In genomic region chr14:34393295-34393694, GRCm38 (mm10) we compare ENCODE assay signal across 26 mouse cellular contexts. TPM values are rescaled to one million over a fixed set of nuclear protein-coding genes. Genes with fewer than 3 reads are reported as not detected.
A peak's percentile ranks its signal among the peaks of the same experiment; 100 is the strongest.
DNase-seq lines count a peak whose midpoint lies in the region; ATAC-seq and TF ChIP-seq lines count a peak whose summit lies in the region.
"Had no signal": no experiment of that assay in that cellular context is flagged by ENCODE, and none has a peak within 500 bp of the region (broad histone marks: within the 10 kb centered on the region; RNA-seq: fewer than 3 reads in every experiment).

No protein-coding gene starts in this region.

- WGBS in forebrain, embryonic 11.5 days: 60% methylated on average over 4 of the region's 4 CpGs
- WGBS in forebrain, embryonic 13.5 days: 35% methylated on average over 4 of the region's 4 CpGs
- WGBS in heart, embryonic 12.5 days: 66% methylated on average over 4 of the region's 4 CpGs
- 39% methylated on average over 4 of the region's 4 CpGs for WGBS in midbrain, embryonic 14.5 days
- 30% methylated on average over 4 of the region's 4 CpGs for WGBS in midbrain, embryonic 15.5 days
- 37% methylated on average over 4 of the region's 4 CpGs for WGBS in forebrain, postnatal 0 days

- H3K4me1 ChIP-seq in forebrain, embryonic 11.5 days (replicated peaks; ENCODE audit: control insufficient read depth, insufficient read depth, low read length): no peaks in the 10 kb centered on the region
- no peaks in the 10 kb centered on the region for H3K4me1 ChIP-seq in forebrain, embryonic 13.5 days
- H3K4me1 ChIP-seq in heart, embryonic 12.5 days (replicated peaks): peaks cover 8% of the 10 kb centered on the region
- no peaks in the 10 kb centered on the region for H3K4me1 ChIP-seq in midbrain, embryonic 14.5 days (ENCODE audit: control insufficient read depth, insufficient read depth, low read length)
- no peaks in the 10 kb centered on the region for H3K4me1 ChIP-seq in midbrain, embryonic 15.5 days
- no peaks in the 10 kb centered on the region for H3K4me1 ChIP-seq in forebrain, postnatal 0 days (ENCODE audit: insufficient read depth)
- H3K4me1 ChIP-seq: hindbrain, embryonic 15.5 days had no signal

- H3K27me3 ChIP-seq in forebrain, embryonic 11.5 days (ENCODE audit: control insufficient read depth, insufficient read depth, low read length): no peaks in the 10 kb centered on the region
- H3K27me3 ChIP-seq in forebrain, embryonic 13.5 days: no peaks in the 10 kb centered on the region
- H3K27me3 ChIP-seq in heart, embryonic 12.5 days (replicated peaks): no peaks in the 10 kb centered on the region
- H3K27me3 ChIP-seq in midbrain, embryonic 14.5 days (ENCODE audit: control insufficient read depth, insufficient read depth, low read length): no peaks in the 10 kb centered on the region
- no peaks in the 10 kb centered on the region for H3K27me3 ChIP-seq in midbrain, embryonic 15.5 days (replicated peaks)
- no peaks in the 10 kb centered on the region for H3K27me3 ChIP-seq in forebrain, postnatal 0 days (ENCODE audit: insufficient read depth, low read length)
- H3K27me3 ChIP-seq: hindbrain, embryonic 15.5 days had no signal

- no peak overlapping the region for H3K9ac ChIP-seq in forebrain, embryonic 11.5 days (ENCODE audit: low read length)
- no peak overlapping the region for H3K9ac ChIP-seq in forebrain, embryonic 13.5 days
- no peak overlapping the region for H3K9ac ChIP-seq in heart, embryonic 12.5 days
- H3K9ac ChIP-seq in midbrain, embryonic 14.5 days (replicated peaks; ENCODE audit: low read length): no peak overlapping the region
- no peak overlapping the region for H3K9ac ChIP-seq in midbrain, embryonic 15.5 days
- no peak overlapping the region for H3K9ac ChIP-seq in forebrain, postnatal 0 days
- H3K9ac ChIP-seq: hindbrain, embryonic 15.5 days had no signal

- DNase-seq in forebrain, embryonic 11.5 days (ENCODE audit: low spot score): peak; percentile 35
- DNase-seq in heart, postnatal 4 days: no peak
- DNase-seq in midbrain, embryonic 14.5 days: peak; percentile 7
- DNase-seq in forebrain, postnatal 0 days: peak; percentile 41
- no peak for DNase-seq in cerebellum, adult 9-10 months
- DNase-seq: adrenal gland, postnatal 10 days; B cell, adult 2 months; cerebellum, adult 11-12 months; cerebellum, adult 9-11 months; cerebellum, postnatal 36 days; gastrocnemius, postnatal 14 days; kidney, adult 18-20 months had no signal

- H3K4me2 ChIP-seq in forebrain, embryonic 11.5 days (ENCODE audit: low read depth, low read length, severe bottlenecking): no peak overlapping the region
- H3K4me2 ChIP-seq in forebrain, embryonic 13.5 days: no peak overlapping the region
- no peak overlapping the region for H3K4me2 ChIP-seq in heart, embryonic 12.5 days
- H3K4me2 ChIP-seq in midbrain, embryonic 14.5 days (ENCODE audit: low read length): no peak overlapping the region
- H3K4me2 ChIP-seq in midbrain, embryonic 15.5 days: no peak overlapping the region
- H3K4me2 ChIP-seq in forebrain, postnatal 0 days (ENCODE audit: low read depth): no peak overlapping the region
- H3K4me2 ChIP-seq: hindbrain, embryonic 15.5 days had no signal

- H3K27ac ChIP-seq in forebrain, embryonic 11.5 days (ENCODE audit: low read depth, low read length): no peak overlapping the region
- H3K27ac ChIP-seq in forebrain, embryonic 13.5 days: no peak overlapping the region
- peak overlapping the region; percentile 18; the same call in 1 of the 2 replicates for H3K27ac ChIP-seq in heart, embryonic 12.5 days (ENCODE audit: poor library complexity, severe bottlenecking)
- no peak overlapping the region for H3K27ac ChIP-seq in midbrain, embryonic 14.5 days (replicated peaks; ENCODE audit: low read depth, low read length)
- H3K27ac ChIP-seq in midbrain, embryonic 15.5 days: no peak overlapping the region
- H3K27ac ChIP-seq in forebrain, postnatal 0 days (ENCODE audit: low read depth, low read length): 0 out of 2 replicates have a peak overlapping the region, but pooled peaks have one; percentile 2
- H3K27ac ChIP-seq: embryonic facial prominence, embryonic 10.5 days; hindbrain, embryonic 15.5 days had no signal

- H3K4me3 ChIP-seq in forebrain, embryonic 11.5 days (ENCODE audit: low read depth, low read length): no peak overlapping the region
- H3K4me3 ChIP-seq in forebrain, embryonic 13.5 days: no peak overlapping the region
- H3K4me3 ChIP-seq in heart, embryonic 12.5 days: no peak overlapping the region
- H3K4me3 ChIP-seq in midbrain, embryonic 14.5 days (replicated peaks; ENCODE audit: low read depth, low read length): no peak overlapping the region
- no peak overlapping the region for H3K4me3 ChIP-seq in midbrain, embryonic 15.5 days
- no peak overlapping the region for H3K4me3 ChIP-seq in forebrain, postnatal 0 days (ENCODE audit: low read depth, low read length)
- H3K4me3 ChIP-seq: embryonic facial prominence, embryonic 10.5 days; hindbrain, embryonic 15.5 days had no signal

- no peak for TF ChIP-seq CTCF in forebrain, postnatal 0 days (IDR thresholded peaks at IDR 0.05; ENCODE audit: low read depth)

- no peaks in the 10 kb centered on the region; the same call in 1 of the 2 replicates for H3K9me3 ChIP-seq in forebrain, embryonic 11.5 days (ENCODE audit: control insufficient read depth, low read length)
- H3K9me3 ChIP-seq in forebrain, embryonic 13.5 days (replicated peaks): 0 out of 2 replicates have a peak, but pooled peaks cover 5% of the 10 kb centered on the region
- H3K9me3 ChIP-seq in heart, embryonic 12.5 days (replicated peaks): 0 out of 2 replicates have a peak, but pooled peaks cover 4% of the 10 kb centered on the region
- H3K9me3 ChIP-seq in midbrain, embryonic 14.5 days (ENCODE audit: control insufficient read depth, low read length): peaks cover 3% of the 10 kb centered on the region; the same call in 1 of the 2 replicates
- no peaks in the 10 kb centered on the region for H3K9me3 ChIP-seq in midbrain, embryonic 15.5 days
- H3K9me3 ChIP-seq in forebrain, postnatal 0 days (ENCODE audit: low read length): no peaks in the 10 kb centered on the region
- H3K9me3 ChIP-seq: G1E; hindbrain, embryonic 15.5 days had no signal

- no peak for ATAC-seq in forebrain, embryonic 11.5 days (replicated peaks; ENCODE audit: low FRiP score)
- ATAC-seq in forebrain, embryonic 13.5 days: no peak; the same call in 1 of the 2 replicates
- ATAC-seq in heart, embryonic 12.5 days (ENCODE audit: insufficient number of reproducible peaks, low FRiP score): no peak
- no peak for ATAC-seq in midbrain, embryonic 14.5 days (ENCODE audit: low FRiP score, low TSS enrichment)
- no peak for ATAC-seq in midbrain, embryonic 15.5 days (replicated peaks)
- ATAC-seq in forebrain, postnatal 0 days: peak; percentile 63
- ATAC-seq: CD4-positive, CD25-positive, alpha-beta regulatory T cell, adult 4 months had no signal

- H3K36me3 ChIP-seq in forebrain, embryonic 11.5 days (ENCODE audit: control insufficient read depth, insufficient read depth, low read length): no peaks in the 10 kb centered on the region
- H3K36me3 ChIP-seq in forebrain, embryonic 13.5 days (ENCODE audit: poor library complexity, severe bottlenecking): peaks cover 9% of the 10 kb centered on the region
- peaks cover 33% of the 10 kb centered on the region for H3K36me3 ChIP-seq in heart, embryonic 12.5 days
- H3K36me3 ChIP-seq in midbrain, embryonic 14.5 days (ENCODE audit: control insufficient read depth, insufficient read depth, low read length): no peaks in the 10 kb centered on the region
- no peaks in the 10 kb centered on the region for H3K36me3 ChIP-seq in midbrain, embryonic 15.5 days (replicated peaks)
- H3K36me3 ChIP-seq in forebrain, postnatal 0 days (ENCODE audit: insufficient read depth): no peaks in the 10 kb centered on the region
- H3K36me3 ChIP-seq: G1E; hindbrain, embryonic 15.5 days had no signal

RNA-seq across cellular contexts. Expression of gene Mmrn2, which starts 18.0 kb away (rescaled TPM):
- 7.2 and 7.6 TPM in 2 replicates for polyA plus RNA-seq in forebrain, embryonic 11.5 days (2014; fragmentation: Nextera tagmentation; extraction: Ambion mirVana)
- polyA plus RNA-seq in forebrain, embryonic 13.5 days (2015; fragmentation: Nextera tagmentation; extraction: Ambion mirVana): 5.1 and 5.3 TPM in 2 replicates
- polyA plus RNA-seq in heart, embryonic 12.5 days (2016; fragmentation: Nextera tagmentation; extraction: Ambion mirVana): 31.3 and 32.0 TPM in 2 replicates
- 10 to 100 TPM; 42.1 to 43.6 TPM for total RNA-seq in heart, postnatal 4 days (2021)
- polyA plus RNA-seq in midbrain, embryonic 14.5 days (2014; fragmentation: Nextera tagmentation; extraction: Ambion mirVana): 1.8 and 4.2 TPM in 2 replicates
- polyA plus RNA-seq in midbrain, embryonic 15.5 days (2015; fragmentation: Nextera tagmentation; extraction: Ambion mirVana): 4.7 and 5.0 TPM in 2 replicates
- total RNA-seq in forebrain, postnatal 0 days (2014; rRNA removed): 3.8 and 4.7 TPM in 2 replicates
- polyA plus RNA-seq in forebrain, postnatal 0 days (2015; fragmentation: Nextera tagmentation; extraction: Ambion mirVana): 2.4 and 2.7 TPM in 2 replicates

RNA-seq across cellular contexts. Expression of gene Sncg, which starts 18.7 kb away (rescaled TPM):
- polyA plus RNA-seq in forebrain, embryonic 11.5 days (2014; fragmentation: Nextera tagmentation; extraction: Ambion mirVana): 3.7 and 5.4 TPM in 2 replicates
- polyA plus RNA-seq in forebrain, embryonic 13.5 days (2015; fragmentation: Nextera tagmentation; extraction: Ambion mirVana): 3.8 and 4.5 TPM in 2 replicates
- polyA plus RNA-seq in heart, embryonic 12.5 days (2016; fragmentation: Nextera tagmentation; extraction: Ambion mirVana): 1.9 and 2.3 TPM in 2 replicates
- 1 to 10 TPM; 2.3 to 2.9 TPM for total RNA-seq in heart, postnatal 4 days (2021)
- 55.8 and 59.8 TPM in 2 replicates for polyA plus RNA-seq in midbrain, embryonic 14.5 days (2014; fragmentation: Nextera tagmentation; extraction: Ambion mirVana)
- polyA plus RNA-seq in midbrain, embryonic 15.5 days (2015; fragmentation: Nextera tagmentation; extraction: Ambion mirVana): 36.7 and 45.2 TPM in 2 replicates
- 1.0 and 2.1 TPM in 2 replicates for total RNA-seq in forebrain, postnatal 0 days (2014; rRNA removed)
- 2.5 and 3.9 TPM in 2 replicates for polyA plus RNA-seq in forebrain, postnatal 0 days (2015; fragmentation: Nextera tagmentation; extraction: Ambion mirVana)
- polyA plus RNA-seq: CD4-positive, CD25-positive, alpha-beta regulatory T cell, adult 4 months; G1E had no signal

RNA-seq across cellular contexts. Expression of gene Fam25c, which starts 38.1 kb away (rescaled TPM):
- not detected in 2 replicates for polyA plus RNA-seq in forebrain, embryonic 11.5 days (2014; fragmentation: Nextera tagmentation; extraction: Ambion mirVana)
- polyA plus RNA-seq in forebrain, embryonic 13.5 days (2015; fragmentation: Nextera tagmentation; extraction: Ambion mirVana): not detected in 2 replicates
- not detected in 2 replicates for polyA plus RNA-seq in heart, embryonic 12.5 days (2016; fragmentation: Nextera tagmentation; extraction: Ambion mirVana)
- total RNA-seq in heart, postnatal 4 days (2021): not detected
- not detected in 2 replicates for polyA plus RNA-seq in midbrain, embryonic 14.5 days (2014; fragmentation: Nextera tagmentation; extraction: Ambion mirVana)
- not detected in 2 replicates for polyA plus RNA-seq in midbrain, embryonic 15.5 days (2015; fragmentation: Nextera tagmentation; extraction: Ambion mirVana)
- not detected in 2 replicates for total RNA-seq in forebrain, postnatal 0 days (2014; rRNA removed)
- not detected in 2 replicates for polyA plus RNA-seq in forebrain, postnatal 0 days (2015; fragmentation: Nextera tagmentation; extraction: Ambion mirVana)
- total RNA-seq: adrenal gland, postnatal 4 days; G1E; gastrocnemius, adult 18-20 months; heart, postnatal 25 days had no signal
- polyA plus RNA-seq: CD4-positive, CD25-positive, alpha-beta regulatory T cell, adult 4 months; embryonic facial prominence, embryonic 10.5 days; G1E; gonadal fat pad, adult 2 months; heart, embryonic 16.5 days; hindbrain, embryonic 11.5 days; hindbrain, embryonic 15.5 days; intestine, embryonic 14.5 days had no signal

Comparison
In these comparisons a context has a peak if more than half of its experiments do, and no peak if none do; other contexts are left out.
1. H3K27ac ChIP-seq: peak in heart, embryonic 12.5 days (single experiment) and forebrain, postnatal 0 days (single experiment); none in forebrain, embryonic 11.5 days (single experiment), forebrain, embryonic 13.5 days (single experiment), midbrain, embryonic 14.5 days (single experiment) and midbrain, embryonic 15.5 days (single experiment).
2. DNase-seq: peak in forebrain, embryonic 11.5 days (single experiment), midbrain, embryonic 14.5 days (single experiment) and forebrain, postnatal 0 days (single experiment); none in heart, postnatal 4 days (single experiment) and cerebellum, adult 9-10 months (single experiment).